Mouse (Mus musculus) liver, embryonic 12.5 days (tissue): Measurements from ENCODE around the gene Reln. TPM values are rescaled to one million over a fixed set of nuclear protein-coding genes. Genes with fewer than 3 reads are reported as not detected.

Experiments
- ATAC-seq: fragments of 200-750 bp; cut with Nextera tagmentation; 2 replicates; pipeline ENCODE4 v1.8.0; 2017; ENCODE audit warnings: moderate number of reproducible peaks, mild to moderate bottlenecking, moderate library complexity
- H3K27ac ChIP-seq: fragments of 300-500 bp; sonication (generic); 2 replicates; pipeline ENCODE4 v1.5.1; 2016; ENCODE audit warnings: mild to moderate bottlenecking
- H3K27me3 ChIP-seq: fragments of 300-500 bp; sonication (generic); replicated peaks from 2 replicates; pipeline ENCODE4 v1.6.1; 2016; ENCODE audit warnings: mild to moderate bottlenecking, moderate library complexity
- H3K36me3 ChIP-seq: fragments of 300-500 bp; sonication (generic); 2 replicates; pipeline ENCODE4 v1.6.1; 2016; ENCODE audit warnings: mild to moderate bottlenecking, moderate library complexity
- H3K4me1 ChIP-seq: fragments of 300-500 bp; sonication (generic); 2 replicates; pipeline ENCODE4 v1.6.1; 2016
- H3K4me2 ChIP-seq: fragments of 300-500 bp; sonication (generic); 2 replicates; pipeline ENCODE4 v1.6.1; 2016; ENCODE audit warnings: mild to moderate bottlenecking, moderate library complexity
- H3K4me3 ChIP-seq: fragments of 300-500 bp; sonication (generic); 2 replicates; pipeline ENCODE4 v1.5.1; 2016; ENCODE audit warnings: mild to moderate bottlenecking, moderate library complexity
- H3K9ac ChIP-seq: fragments of 300-500 bp; sonication (generic); 2 replicates; pipeline ENCODE4 v1.6.1; 2016; ENCODE audit warnings: mild to moderate bottlenecking, moderate library complexity
- H3K9me3 ChIP-seq: fragments of 300-500 bp; sonication (generic); replicated peaks from 2 replicates; pipeline ENCODE4 v1.6.1; 2016; ENCODE audit warnings: mild to moderate bottlenecking, moderate library complexity
- WGBS: fragments of 180-500 bp; shearing (Covaris S2); methylation state at CpG from one replicate; pipeline ENCODE4 v1.1.7; 2016; ENCODE audit not compliant: insufficient replicate concordance; 5-methylcytosine and 5-hydroxymethylcytosine counted together
- polyA plus RNA-seq: library from polyadenylated mRNA; unstranded; fragments of >200 nt; fragmentation: Nextera tagmentation; extraction: Ambion mirVana; gene quantifications from 2 replicates; pipeline ENCODE4 v1.2.1, GENCODE M21; 2016

Gene Reln
- polyA plus RNA-seq, 1 experiment from 2014 or later = 36.7 TPM

GRCm38 (mm10) chr5:22196891-22197290, 147.6 kb downstream of the Reln start:
- H3K4me2 ChIP-seq = no peak overlapping the region
- ATAC-seq = no peak
- H3K27me3 ChIP-seq = no peaks in the 10 kb centered on the region
- no peaks in the 10 kb centered on the region for H3K9me3 ChIP-seq
- no peak overlapping the region for H3K9ac ChIP-seq
- peaks cover 4% of the 10 kb centered on the region; the same call in 1 of the 2 replicates for H3K36me3 ChIP-seq
- WGBS = 70% methylated on average over 2 of the region's 2 CpGs
- H3K4me1 ChIP-seq = no peaks in the 10 kb centered on the region; the same call in 1 of the 2 replicates
- no peak overlapping the region for H3K27ac ChIP-seq
- no peak overlapping the region for H3K4me3 ChIP-seq

DNA sequence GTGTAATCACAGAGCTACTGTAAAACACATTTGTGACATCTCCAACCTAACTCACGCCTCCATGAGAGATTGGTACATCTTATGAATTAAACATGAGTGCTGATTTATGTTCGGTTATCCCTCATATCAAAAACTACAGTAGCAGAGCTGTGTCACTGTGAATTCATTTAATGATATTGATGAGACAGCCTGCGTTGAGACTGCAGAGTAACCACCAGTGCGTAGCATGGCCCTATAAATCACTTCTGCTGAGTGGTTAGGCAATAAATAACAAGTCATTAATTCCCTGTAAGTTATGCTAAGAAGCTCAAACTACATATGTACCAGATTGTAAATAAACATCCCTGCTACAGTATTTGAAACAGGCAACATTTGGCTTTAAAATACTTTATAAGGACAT, 148.0 kb downstream of the Reln start:
- WGBS = 60% methylated on average over 4 of the region's 4 CpGs
- ATAC-seq = no peak

DNA sequence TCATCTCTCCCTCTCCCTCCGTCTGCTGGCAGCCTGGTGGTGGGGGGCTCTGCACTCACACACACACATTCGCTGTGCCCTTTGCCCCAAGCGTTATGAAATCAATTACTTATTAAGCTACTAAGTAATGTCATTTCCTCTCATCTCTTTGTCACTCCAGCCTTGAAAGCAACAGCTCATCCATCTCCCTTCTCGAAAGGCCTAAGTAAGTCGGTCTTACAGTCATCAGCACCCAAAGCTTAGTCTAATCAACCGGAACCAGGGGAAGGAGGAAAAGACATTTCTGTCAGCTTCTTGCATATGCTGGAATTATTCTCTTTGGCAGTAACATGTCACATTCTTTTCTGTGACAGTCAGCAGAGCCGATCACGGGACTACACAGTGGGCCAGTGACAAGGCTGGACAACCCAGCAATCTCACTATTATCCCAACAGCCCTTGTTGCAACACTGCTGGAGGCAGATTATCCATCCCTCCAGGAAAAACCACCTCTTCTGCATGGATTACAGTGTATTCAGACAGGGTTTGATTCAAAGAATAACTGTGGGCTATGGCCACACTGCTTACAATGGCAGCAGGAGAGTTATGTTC, 149.1 kb downstream of the Reln start:
- no peaks in the 10 kb centered on the region; the same call in 1 of the 2 replicates for H3K4me1 ChIP-seq
- 69% methylated on average over 8 of the region's 8 CpGs for WGBS
- peaks cover 4% of the 10 kb centered on the region; the same call in 1 of the 2 replicates for H3K36me3 ChIP-seq
- H3K27me3 ChIP-seq = no peaks in the 10 kb centered on the region
- no peak overlapping the region for H3K4me2 ChIP-seq
- ATAC-seq = no peak
- no peak overlapping the region for H3K9ac ChIP-seq
- no peaks in the 10 kb centered on the region for H3K9me3 ChIP-seq
- no peak overlapping the region for H3K4me3 ChIP-seq
- no peak overlapping the region for H3K27ac ChIP-seq

More for the DNA sequence above, 148.0 kb downstream of the Reln start:
- no peak overlapping the region for H3K27ac ChIP-seq
- no peak overlapping the region for H3K9ac ChIP-seq
- peaks cover 4% of the 10 kb centered on the region; the same call in 1 of the 2 replicates for H3K36me3 ChIP-seq
- H3K4me3 ChIP-seq = no peak overlapping the region
- no peaks in the 10 kb centered on the region for H3K27me3 ChIP-seq
- no peak overlapping the region for H3K4me2 ChIP-seq
- H3K4me1 ChIP-seq = no peaks in the 10 kb centered on the region; the same call in 1 of the 2 replicates
- no peaks in the 10 kb centered on the region for H3K9me3 ChIP-seq

DNA sequence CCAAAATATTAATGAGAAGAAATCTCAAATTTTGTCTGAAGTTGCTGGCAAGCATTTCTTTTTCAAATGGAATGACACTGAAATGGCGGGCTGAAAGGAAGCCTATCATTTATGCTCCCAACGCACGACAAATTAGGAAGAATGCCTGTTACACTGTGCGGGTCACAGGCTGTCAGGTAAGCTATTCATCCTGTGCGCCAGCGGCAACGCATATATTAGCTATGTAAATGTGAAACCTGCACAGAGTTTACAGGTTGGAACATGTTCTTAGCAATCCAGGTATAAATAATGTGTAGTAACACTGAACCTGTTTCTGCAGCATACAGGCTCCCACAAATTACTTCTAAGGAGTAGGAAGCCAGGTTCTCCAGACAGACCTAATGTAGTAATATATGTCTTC, 152.7 kb downstream of the Reln start:
- no peaks in the 10 kb centered on the region for H3K9me3 ChIP-seq
- no peak overlapping the region for H3K27ac ChIP-seq
- no peaks in the 10 kb centered on the region for H3K36me3 ChIP-seq
- no peaks in the 10 kb centered on the region for H3K27me3 ChIP-seq
- ATAC-seq = no peak
- H3K9ac ChIP-seq = no peak overlapping the region
- no peaks in the 10 kb centered on the region; the same call in 1 of the 2 replicates for H3K4me1 ChIP-seq
- H3K4me3 ChIP-seq = no peak overlapping the region
- no peak overlapping the region for H3K4me2 ChIP-seq
- WGBS = 75% methylated on average over 7 of the region's 7 CpGs

GRCm38 (mm10) chr5:22190333-22190732, 154.2 kb downstream of the Reln start:
- H3K4me2 ChIP-seq = no peak overlapping the region
- H3K36me3 ChIP-seq = no peaks in the 10 kb centered on the region
- no peak overlapping the region for H3K4me3 ChIP-seq
- H3K9me3 ChIP-seq = no peaks in the 10 kb centered on the region
- no peaks in the 10 kb centered on the region for H3K27me3 ChIP-seq
- H3K9ac ChIP-seq = no peak overlapping the region
- 61% methylated on average over 3 of the region's 3 CpGs for WGBS
- no peak for ATAC-seq
- H3K4me1 ChIP-seq = no peaks in the 10 kb centered on the region; the same call in 1 of the 2 replicates
- H3K27ac ChIP-seq = no peak overlapping the region

DNA sequence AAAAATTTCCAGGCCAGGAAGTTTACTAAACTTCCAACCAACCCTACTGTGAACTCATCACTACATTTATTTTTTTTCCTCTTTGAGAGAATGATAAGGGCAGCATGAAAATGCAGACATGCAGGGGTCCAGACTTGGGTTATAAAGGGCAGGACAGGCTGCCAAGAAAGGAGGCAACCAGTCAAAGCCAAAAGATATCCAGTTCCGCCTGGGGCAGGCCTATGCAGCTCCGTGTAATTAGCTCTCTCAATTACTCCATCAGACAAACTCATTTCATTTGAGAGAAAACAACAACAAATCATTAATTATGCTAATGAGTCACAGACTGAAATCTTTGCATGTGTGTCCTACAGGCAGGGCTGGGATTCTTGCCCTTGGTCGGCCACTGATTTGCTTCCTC, 156.9 kb downstream of the Reln start:
- no peaks in the 10 kb centered on the region for H3K36me3 ChIP-seq
- H3K4me2 ChIP-seq = no peak overlapping the region
- H3K4me1 ChIP-seq = no peaks in the 10 kb centered on the region
- 70% methylated on average over 3 of the region's 3 CpGs for WGBS
- H3K27ac ChIP-seq = no peak overlapping the region
- no peak for ATAC-seq
- H3K27me3 ChIP-seq = no peaks in the 10 kb centered on the region
- no peak overlapping the region for H3K4me3 ChIP-seq
- H3K9ac ChIP-seq = no peak overlapping the region
- no peaks in the 10 kb centered on the region for H3K9me3 ChIP-seq

GRCm38 (mm10) chr5:22176480-22176879, 168.0 kb downstream of the Reln start:
- 57% methylated on average over 5 of the region's 5 CpGs for WGBS
- Histone ChIP-seq H3K27ac (no peak overlapping the region), H3K4me2 (no peak overlapping the region), H3K9me3 (no peaks in the 10 kb centered on the region), H3K27me3 (no peaks in the 10 kb centered on the region), H3K36me3 (no peaks in the 10 kb centered on the region), H3K4me1 (no peaks in the 10 kb centered on the region), H3K9ac (no peak overlapping the region), H3K4me3 (no peak overlapping the region)
- no peak for ATAC-seq

- no peak overlapping the region for H3K27ac ChIP-seq
- H3K36me3 ChIP-seq = no peaks in the 10 kb centered on the region
- no peak overlapping the region for H3K4me3 ChIP-seq
- H3K9me3 ChIP-seq = no peaks in the 10 kb centered on the region
- no peak for ATAC-seq
- H3K27me3 ChIP-seq = no peaks in the 10 kb centered on the region
- no peaks in the 10 kb centered on the region for H3K4me1 ChIP-seq
- WGBS = 72% methylated on average over 5 of the region's 5 CpGs
- H3K9ac ChIP-seq = no peak overlapping the region
- no peak overlapping the region for H3K4me2 ChIP-seq
Observed at GRCm38 (mm10) chr5:22171336-22171735, 173.2 kb downstream of the Reln start.

- no peak for ATAC-seq
- 62% methylated on average over 10 of the region's 10 CpGs for WGBS
Observed at GRCm38 (mm10) chr5:22164060-22164934, 180.2 kb downstream of the Reln start.

GRCm38 (mm10) chr5:22160935-22161334, 183.6 kb downstream of the Reln start:
- no peak for ATAC-seq
- WGBS = 21% methylated on average over 2 of the region's 2 CpGs

More at GRCm38 (mm10) chr5:22164060-22164934, 180.2 kb downstream of the Reln start:
- no peaks in the 10 kb centered on the region for H3K36me3 ChIP-seq
- no peak overlapping the region for H3K4me2 ChIP-seq
- H3K4me3 ChIP-seq = no peak overlapping the region
- no peak overlapping the region for H3K27ac ChIP-seq
- no peaks in the 10 kb centered on the region for H3K4me1 ChIP-seq
- H3K27me3 ChIP-seq = no peaks in the 10 kb centered on the region
- H3K9me3 ChIP-seq = no peaks in the 10 kb centered on the region
- no peak overlapping the region for H3K9ac ChIP-seq

DNA sequence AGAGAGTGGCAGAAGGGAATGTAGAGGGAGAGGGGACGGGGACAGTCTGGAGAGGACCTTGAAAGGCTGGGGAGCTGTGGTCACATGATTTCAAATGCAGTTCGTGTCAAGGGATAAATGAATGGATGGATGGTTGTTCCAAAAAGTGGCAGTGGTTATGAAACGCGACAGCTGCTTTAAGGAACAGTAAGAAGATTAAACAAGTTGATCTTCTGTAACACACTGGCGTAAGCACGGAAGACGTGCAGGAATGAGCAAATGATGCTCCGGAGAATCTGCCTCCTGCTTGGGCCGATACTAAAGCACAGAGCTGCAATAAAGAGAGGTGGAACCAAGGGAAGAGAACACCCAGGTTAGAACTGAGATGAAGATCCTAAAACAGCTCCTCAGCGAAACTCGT, 185.7 kb downstream of the Reln start:
- no peaks in the 10 kb centered on the region for H3K9me3 ChIP-seq
- no peak overlapping the region for H3K27ac ChIP-seq

More at GRCm38 (mm10) chr5:22160935-22161334, 183.6 kb downstream of the Reln start:
- H3K4me3 ChIP-seq = no peak overlapping the region
- no peaks in the 10 kb centered on the region for H3K4me1 ChIP-seq
- H3K27me3 ChIP-seq = no peaks in the 10 kb centered on the region
- H3K27ac ChIP-seq = no peak overlapping the region
- no peak overlapping the region for H3K4me2 ChIP-seq
- H3K36me3 ChIP-seq = no peaks in the 10 kb centered on the region
- no peaks in the 10 kb centered on the region for H3K9me3 ChIP-seq
- H3K9ac ChIP-seq = no peak overlapping the region

GRCm38 (mm10) chr5:22153601-22154000, 190.9 kb downstream of the Reln start:
- Histone ChIP-seq H3K4me1 (no peaks in the 10 kb centered on the region), H3K4me3 (no peak overlapping the region), H3K27me3 (no peaks in the 10 kb centered on the region), H3K36me3 (peaks cover 16% of the 10 kb centered on the region), H3K9me3 (no peaks in the 10 kb centered on the region), H3K27ac (no peak overlapping the region), H3K4me2 (no peak overlapping the region), H3K9ac (no peak overlapping the region)
- 73% methylated on average over 6 of the region's 6 CpGs for WGBS
- no peak for ATAC-seq

More for the DNA sequence above, 185.7 kb downstream of the Reln start:
- H3K4me2 ChIP-seq = no peak overlapping the region
- H3K27me3 ChIP-seq = no peaks in the 10 kb centered on the region
- H3K4me3 ChIP-seq = no peak overlapping the region
- no peak overlapping the region for H3K9ac ChIP-seq
- H3K36me3 ChIP-seq = peaks cover 2% of the 10 kb centered on the region; the same call in 1 of the 2 replicates
- no peak for ATAC-seq
- no peaks in the 10 kb centered on the region for H3K4me1 ChIP-seq
- WGBS = 69% methylated on average over 11 of the region's 11 CpGs
